Mouse (Mus musculus) layer of hippocampus, postnatal 25 days (tissue): ENCODE data around the gene Cep57l1. TPM values are rescaled to one million over a fixed set of nuclear protein-coding genes. Genes with fewer than 3 reads are reported as not detected.

Experiments
- DNase-seq, 2 experiments: peaks; one replicate each; pipeline ENCODE4 v3.0.0; 2022; ENCODE audit warnings: mixed read lengths in 2 of 2, low spot score in 1 of 2; ENCODE audit errors: extremely low spot score in 1 of 2
- microRNA-seq, 2 experiments: library from miRNA; unstranded; fragments of <30 nt; microRNA quantifications; one replicate each; pipeline ENCODE4 v1.2.0; 2021
- total RNA-seq, 2 experiments: library from RNA; stranded (reverse); gene quantifications; 2 replicates each; pipeline ENCODE4 v1.2.3; 2021

The Cep57l1 gene
- total RNA-seq, 2 experiments from 2014 or later, result 5.1 to 8.4 TPM

DNA sequence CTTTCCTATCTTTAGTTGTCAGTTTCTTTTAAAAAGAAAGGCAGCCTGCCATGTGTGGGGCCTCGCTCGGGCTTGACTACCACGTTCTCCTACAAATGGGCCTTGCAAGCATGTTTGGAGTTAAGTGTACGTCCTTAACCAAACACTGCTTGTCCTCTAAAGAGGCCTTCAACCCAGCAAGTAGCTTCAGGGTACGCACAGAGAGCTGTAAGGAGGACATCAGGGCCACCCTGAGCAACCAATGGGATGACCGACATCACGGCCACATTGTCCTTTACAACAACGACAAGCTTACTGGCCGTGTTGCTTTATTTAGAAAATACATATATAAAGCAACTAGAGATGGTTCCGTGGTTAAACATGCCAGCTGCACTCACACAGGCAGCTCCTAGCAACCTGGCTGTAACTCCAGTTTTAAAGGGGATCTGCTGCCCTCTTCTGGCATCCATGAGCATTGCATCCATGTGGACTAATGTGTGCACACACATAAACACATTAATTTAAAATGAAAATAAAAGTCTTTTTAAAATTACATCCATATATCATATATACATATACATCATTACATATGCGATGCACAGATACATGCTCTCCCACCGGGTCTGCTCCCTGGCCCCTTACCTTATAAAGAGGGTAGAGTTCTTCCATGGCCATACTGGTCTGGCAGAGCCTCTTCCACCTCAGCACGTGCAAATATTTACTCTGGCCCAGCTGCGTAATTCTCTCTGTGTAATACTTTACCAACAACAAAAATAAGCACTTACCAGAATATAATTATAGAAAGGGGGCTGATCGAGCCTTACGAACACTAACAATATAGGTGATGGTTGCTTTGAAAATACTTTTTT is 126.9 kb downstream of the Cep57l1 start:
- DNase-seq, result peak; percentile 81 to 95

GRCm38 (mm10) chr10:41678746-41679360 is 130.8 kb downstream of the Cep57l1 start:
- peak; percentile 41 to 48 for DNase-seq

- DNase-seq, result no peak
Measured at GRCm38 (mm10) chr10:41677396-41677795, 132.3 kb downstream of the Cep57l1 start.

DNA sequence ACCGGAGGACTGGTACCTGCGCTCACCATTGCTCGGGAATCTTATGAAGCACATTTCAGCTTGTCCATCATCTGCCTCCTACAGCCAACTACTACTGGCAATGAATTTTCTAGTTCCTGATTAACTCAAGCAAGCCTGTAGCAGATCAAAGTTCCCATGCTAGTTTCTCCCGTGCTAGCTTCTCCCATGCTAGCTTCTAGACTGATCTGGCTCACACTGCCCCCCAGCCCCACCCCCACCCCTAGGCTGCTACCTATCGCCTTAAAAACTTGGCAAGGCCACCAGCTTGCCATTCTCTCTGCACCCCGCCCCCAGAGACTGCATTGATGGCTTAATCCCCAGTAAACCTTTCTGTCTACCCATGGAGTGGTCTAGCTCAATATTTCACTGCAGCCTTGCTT is 133.0 kb downstream of the Cep57l1 start:
- DNase-seq, result no peak

GRCm38 (mm10) chr10:41675842-41676571 is 133.7 kb downstream of the Cep57l1 start:
- DNase-seq, result no peak

GRCm38 (mm10) chr10:41675243-41675642 is 134.4 kb downstream of the Cep57l1 start:
- DNase-seq, result no peak

GRCm38 (mm10) chr10:41674362-41674761 is 135.3 kb downstream of the Cep57l1 start:
- no peak for DNase-seq

DNA sequence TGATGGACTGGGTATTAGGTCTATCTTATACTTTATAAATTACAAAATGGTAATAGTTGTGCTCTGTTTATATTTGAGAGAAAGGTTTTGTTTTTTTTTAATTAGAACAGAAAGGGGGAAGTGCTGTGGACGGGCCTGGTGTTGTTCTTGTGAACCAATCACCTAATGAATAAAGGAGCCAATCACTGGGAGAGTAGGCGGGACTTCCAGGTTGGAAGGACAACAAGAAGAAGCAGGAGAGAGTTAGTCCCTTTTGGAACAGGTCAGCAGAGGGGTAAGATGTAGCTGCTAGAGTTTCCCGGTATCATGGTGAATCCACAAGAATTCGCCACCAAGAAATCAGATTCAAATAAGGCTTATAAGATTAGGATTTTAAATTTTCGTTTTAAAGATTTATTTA is 139.5 kb downstream of the Cep57l1 start:
- no peak for DNase-seq

Small RNA genes within 50 kb of the gene (microRNA-seq; reads per million reads assigned to microRNA genes)
- 0 reads per million in 2 experiments for gene Mir3473b

Other genes starting within 250 kb of the Cep57l1 start
- gene Ccdc162, start 93.2 kb downstream of the Cep57l1 start, total RNA-seq, result 1 to 10 TPM; 1.1 to 1.2 TPM
- gene Sesn1, start 64 bp upstream of the Cep57l1 start, total RNA-seq, result 10 to 100 TPM; 45.4 to 51.1 TPM
- 1 to 10 TPM; 7.9 to 8.2 TPM for gene Armc2, start 208.6 kb upstream of the Cep57l1 start, total RNA-seq